Mouse (Mus musculus) liver, postnatal 0 days (tissue): ENCODE results near the gene Tbc1d14.

Source experiments
- CTCF ChIP-seq: sonication (generic); IDR thresholded peaks from 2 replicates; pipeline ENCODE4 v1.5.1; 2016; ENCODE audit warnings: antibody characterized with exemption, low read depth
- EP300 ChIP-seq: IDR thresholded peaks from 2 replicates; pipeline ENCODE4 v1.6.1; 2016; ENCODE audit warnings: antibody characterized with exemption, low read depth, mild to moderate bottlenecking

GRCm38 (mm10) chr5:36458926-36459325 is 134.2 kb downstream of the Tbc1d14 start:
- peak; percentile 78 for TF ChIP-seq CTCF
- TF ChIP-seq EP300: no peak
